Comparison of ENCODE assay signal across 7 mouse cellular contexts in genomic region chr13:21734906-21735767, GRCm38 (mm10). TPM values are rescaled to one million over a fixed set of nuclear protein-coding genes. Genes with fewer than 3 reads are reported as not detected.
DNase-seq lines count a peak whose midpoint lies in the region; ATAC-seq lines count a peak whose summit lies in the region.
"Not testable (repeated sequence)": the region's sequence is repeated elsewhere in the genome, so short reads cannot be mapped to it uniquely, and the experiment has no call there.

Hist1h4j (plus strand) TSS chr13:21735064.

- peak within 1 kb of the TSS; percentile 70 for H3K9ac ChIP-seq in limb, embryonic 12.5 days (replicated peaks)
- H3K9ac ChIP-seq in midbrain, embryonic 13.5 days (replicated peaks), result peak within 1 kb of the TSS; percentile 73

- peak; percentile 83 for DNase-seq in adrenal gland, postnatal 10 days
- peak; percentile 97 for DNase-seq in embryo, embryonic 9.5 days (ENCODE audit: extremely low spot score)
- peak; percentile 65 to 69 for DNase-seq in heart, adult 18-20 months
- DNase-seq in kidney, adult 11 months, result peak; percentile 21
- DNase-seq in spleen, adult 12 weeks (ENCODE audit: low spot score), result peak; percentile 84

- H3K27ac ChIP-seq in limb, embryonic 12.5 days, result peak within 1 kb of the TSS; percentile 99
- peak within 1 kb of the TSS; percentile 98 for H3K27ac ChIP-seq in midbrain, embryonic 13.5 days

- peak; percentile 93 for ATAC-seq in limb, embryonic 12.5 days (ENCODE audit: insufficient number of reproducible peaks, insufficient read depth, low FRiP score, low TSS enrichment, low read depth)
- peak; percentile 90 for ATAC-seq in midbrain, embryonic 13.5 days

- H3K4me3 ChIP-seq in limb, embryonic 12.5 days (replicated peaks), result peak within 1 kb of the TSS; percentile 52
- peak within 1 kb of the TSS; percentile 53 for H3K4me3 ChIP-seq in midbrain, embryonic 13.5 days (replicated peaks)

- peak within 1 kb of the TSS; percentile 64 for H3K4me2 ChIP-seq in limb, embryonic 12.5 days
- peak within 1 kb of the TSS; percentile 57 for H3K4me2 ChIP-seq in midbrain, embryonic 13.5 days (replicated peaks)

- not testable (repeated sequence) for H3K27me3 ChIP-seq in limb, embryonic 12.5 days; midbrain, embryonic 13.5 days

- peaks cover 10% of the 10 kb centered on the region for H3K4me1 ChIP-seq in limb, embryonic 12.5 days (replicated peaks)
- H3K4me1 ChIP-seq in midbrain, embryonic 13.5 days (replicated peaks), result peaks cover 19% of the 10 kb centered on the region

- not testable (repeated sequence) for H3K36me3 ChIP-seq in limb, embryonic 12.5 days; midbrain, embryonic 13.5 days

- H3K9me3 ChIP-seq in limb, embryonic 12.5 days; midbrain, embryonic 13.5 days: not testable (repeated sequence)

- WGBS in limb, embryonic 12.5 days, result under 1% methylated on average over 47 of the region's 56 CpGs
- under 1% methylated on average over 46 of the region's 56 CpGs for WGBS in midbrain, embryonic 13.5 days

RNA-seq across cellular contexts. Expression of gene Hist1h4j, which starts in this region (rescaled TPM):
- 10 to 100 TPM; 63.1 to 70.2 TPM for total RNA-seq in adrenal gland, postnatal 10 days (2021)
- 1 to 10 TPM; 1.9 to 3.4 TPM for total RNA-seq in heart, adult 18-20 months (2021)
- polyA plus RNA-seq in limb, embryonic 12.5 days (2016; fragmentation: Nextera tagmentation; extraction: Ambion mirVana), result 0.88 and 0.99 TPM in 2 replicates
- 0.82 and 1.0 TPM in 2 replicates for polyA plus RNA-seq in midbrain, embryonic 13.5 days (2015; fragmentation: Nextera tagmentation; extraction: Ambion mirVana)

Comparison
In these comparisons a context has a peak if more than half of its experiments do, and no peak if none do; other contexts are left out.
1. Peak in every context shown above with its lines: DNase-seq, ATAC-seq, H3K4me3 ChIP-seq and H3K27ac ChIP-seq.
2. RNA of gene Hist1h4j (total RNA-seq): 63.1 to 70.2 TPM in adrenal gland, postnatal 10 days; 1.9 to 3.4 TPM in heart, adult 18-20 months; every median in the first group is over 10 times any median in the second.
3. Peak in ATAC-seq, H3K4me3 ChIP-seq, H3K27ac ChIP-seq, H3K9ac ChIP-seq and H3K4me2 ChIP-seq in limb, embryonic 12.5 days; RNA of the gene not detected or under 1 TPM.
4. DNase-seq: peak in every context shown above with its lines; median percentile 97 in embryo, embryonic 9.5 days; 84 in spleen, adult 12 weeks; 83 in adrenal gland, postnatal 10 days; 67 in heart, adult 18-20 months; 21 in kidney, adult 11 months.